Mouse (Mus musculus) hindbrain, embryonic 11.5 days (tissue): ENCODE results near the gene Mast1. TPM values are rescaled to one million over a fixed set of nuclear protein-coding genes. Genes with fewer than 3 reads are reported as not detected.

Experiments used
- ATAC-seq: fragments of 200-750 bp; cut with Nextera tagmentation; 2 replicates; pipeline ENCODE4 v1.8.0; 2017; ENCODE audit warnings: mild to moderate bottlenecking, moderate TSS enrichment, moderate library complexity; ENCODE audit not compliant: low FRiP score
- DNase-seq: peaks from one replicate; pipeline ENCODE4 v3.0.0-alpha.2; 2015; ENCODE audit warnings: low spot score
- H3K27ac ChIP-seq: fragments of 300-500 bp; sonication (generic); 2 replicates; pipeline ENCODE4 v1.5.1; 2014; ENCODE audit warnings: mild to moderate bottlenecking, low read depth, low read length
- H3K27me3 ChIP-seq: fragments of 300-500 bp; sonication (generic); 2 replicates; pipeline ENCODE4 v1.6.1; 2014; ENCODE audit warnings: mild to moderate bottlenecking, low read length, moderate library complexity, mixed read lengths; ENCODE audit not compliant: control insufficient read depth, insufficient read depth
- H3K36me3 ChIP-seq: fragments of 300-500 bp; sonication (generic); 2 replicates; pipeline ENCODE4 v1.6.1; 2014; ENCODE audit warnings: mild to moderate bottlenecking, low read length, moderate library complexity, mixed read lengths; ENCODE audit not compliant: control insufficient read depth, insufficient read depth
- H3K4me1 ChIP-seq: fragments of 300-500 bp; sonication (generic); replicated peaks from 2 replicates; pipeline ENCODE4 v1.6.1; 2014; ENCODE audit warnings: low read length, mixed read lengths; ENCODE audit not compliant: control insufficient read depth, insufficient read depth
- H3K4me2 ChIP-seq: fragments of 300-500 bp; sonication (generic); replicated peaks from 2 replicates; pipeline ENCODE4 v1.6.1; 2014; ENCODE audit warnings: mild to moderate bottlenecking, low read depth, low read length
- H3K4me3 ChIP-seq: fragments of 300-500 bp; sonication (generic); 2 replicates; pipeline ENCODE4 v1.5.1; 2014; ENCODE audit warnings: low read depth, low read length
- H3K9ac ChIP-seq: fragments of 300-500 bp; sonication (generic); 2 replicates; pipeline ENCODE4 v1.6.1; 2014; ENCODE audit warnings: low read depth, low read length
- H3K9me3 ChIP-seq: fragments of 300-500 bp; sonication (generic); 2 replicates; pipeline ENCODE4 v1.6.1; 2016; ENCODE audit warnings: low read length; ENCODE audit not compliant: control insufficient read depth
- WGBS: fragments of 180-500 bp; shearing (Covaris S2); extraction: QIAGEN DNeasy Blood & Tissue Kit; methylation state at CpG from one replicate; pipeline ENCODE4 v1.1.7; 2014; 5-methylcytosine and 5-hydroxymethylcytosine counted together
- polyA plus RNA-seq: library from polyadenylated mRNA; unstranded; fragments of >200 nt; fragmentation: Nextera tagmentation; extraction: Ambion mirVana; gene quantifications from 2 replicates; pipeline ENCODE4 v1.2.1, GENCODE M21; 2014

Mast1 gene
- polyA plus RNA-seq, 1 experiment from 2014 or later, result 11.4 TPM

DNA sequence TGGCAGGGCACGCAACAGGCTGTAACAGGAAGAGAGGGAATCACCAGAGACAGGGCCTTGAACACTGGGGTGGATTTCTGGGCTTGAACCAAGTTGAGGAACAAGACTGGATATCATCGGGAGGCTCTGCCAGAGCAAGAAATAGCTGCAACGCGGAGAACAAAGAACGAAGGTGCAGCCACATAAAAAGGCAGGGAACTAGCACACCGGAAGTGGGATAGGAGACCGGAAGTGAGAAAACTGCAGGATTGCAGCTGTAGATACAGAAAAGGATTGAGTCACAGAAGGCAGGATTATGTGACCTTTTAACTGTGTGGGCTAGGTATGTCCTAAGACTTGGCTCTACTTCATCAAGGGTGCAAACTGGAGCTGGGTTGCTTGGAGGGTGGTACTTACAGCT is 32.8 kb downstream of the Mast1 start:
- WGBS, result 94% methylated on average over 7 of the region's 7 CpGs
- ATAC-seq, result no peak

DNA sequence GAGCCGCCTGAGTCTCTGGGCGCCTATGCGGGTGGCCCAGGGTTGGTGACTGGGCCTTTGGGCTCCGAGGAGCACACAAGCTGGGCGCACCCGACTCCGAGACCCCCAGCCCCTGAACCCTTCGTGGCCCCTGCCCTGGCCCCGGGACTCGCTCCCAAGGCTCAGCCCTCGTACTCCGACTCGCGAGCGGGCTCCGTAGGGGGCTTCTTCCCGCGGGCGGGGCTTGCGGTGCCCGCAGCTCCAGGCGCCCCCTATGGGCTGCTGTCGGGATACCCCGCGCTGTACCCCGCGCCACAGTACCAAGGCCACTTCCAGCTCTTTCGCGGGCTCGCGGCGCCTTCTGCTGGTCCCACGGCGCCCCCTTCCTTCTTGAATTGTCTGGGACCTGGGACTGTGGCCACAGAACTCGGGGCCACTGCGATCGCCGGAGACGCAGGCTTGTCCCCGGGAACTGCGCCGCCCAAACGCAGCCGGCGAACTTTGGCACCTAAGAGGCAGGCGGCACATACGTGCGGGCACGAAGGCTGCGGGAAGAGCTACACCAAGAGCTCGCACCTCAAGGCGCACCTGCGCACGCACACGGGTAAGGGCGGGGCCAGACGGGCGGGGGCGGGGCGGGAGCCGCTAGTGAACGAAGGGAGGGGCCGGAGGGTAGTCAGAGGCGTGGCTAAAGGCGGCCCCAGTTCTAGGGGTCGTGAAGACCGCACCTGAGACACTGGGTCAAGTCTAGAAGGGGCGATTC is 34.1 kb downstream of the Mast1 start:
- Histone ChIP-seq H3K4me2 (peak overlapping the region; percentile 94), H3K27ac (0 out of 2 replicates have a peak overlapping the region, but pooled peaks have one; percentile 30), H3K9ac (peak overlapping the region; percentile 68), H3K9me3 (no peaks in the 10 kb centered on the region), H3K4me1 (0 out of 2 replicates have a peak, but pooled peaks cover 2% of the 10 kb centered on the region), H3K36me3 (no peaks in the 10 kb centered on the region), H3K27me3 (peaks cover 6% of the 10 kb centered on the region), H3K4me3 (peak overlapping the region; percentile 52)
- peak; percentile 88 for ATAC-seq
- WGBS, result under 1% methylated on average over 67 of the region's 68 CpGs
- DNase-seq, result peak; percentile 93

More for the DNA sequence above, 32.8 kb downstream of the Mast1 start:
- no peak for DNase-seq
- no peak overlapping the region for H3K4me2 ChIP-seq
- H3K9ac ChIP-seq, result no peak overlapping the region
- H3K4me3 ChIP-seq, result no peak overlapping the region
- H3K9me3 ChIP-seq, result no peaks in the 10 kb centered on the region
- no peaks in the 10 kb centered on the region for H3K36me3 ChIP-seq
- H3K4me1 ChIP-seq, result 0 out of 2 replicates have a peak, but pooled peaks cover 5% of the 10 kb centered on the region
- peaks cover 10% of the 10 kb centered on the region for H3K27me3 ChIP-seq
- H3K27ac ChIP-seq, result no peak overlapping the region

DNA sequence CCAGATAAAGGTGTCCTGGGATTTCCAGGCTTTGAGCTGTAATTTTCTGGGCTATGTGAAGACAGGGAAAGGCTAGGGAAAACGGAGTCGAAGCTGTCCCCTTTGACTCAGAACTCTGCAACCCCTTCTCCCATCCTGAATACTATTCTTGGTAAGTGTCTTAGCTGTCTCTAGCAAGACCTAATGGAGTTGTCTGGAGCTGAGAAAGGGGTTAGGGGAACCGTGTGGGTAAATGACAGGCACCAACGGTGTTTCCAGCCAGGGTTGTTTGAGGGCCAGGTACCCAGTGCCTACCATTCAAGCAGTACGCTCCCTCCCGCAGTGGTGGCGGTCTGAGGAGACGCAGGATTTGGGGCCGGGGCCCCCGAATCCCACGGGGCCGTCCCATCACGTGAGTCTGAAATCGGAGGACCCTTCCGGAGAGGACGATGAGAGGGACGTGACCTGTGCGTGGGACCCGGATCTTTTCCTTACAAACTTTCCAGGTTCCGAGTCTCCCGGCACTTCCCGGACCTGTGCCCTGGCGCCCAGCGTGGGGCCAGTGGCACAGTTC is 34.7 kb downstream of the Mast1 start:
- ATAC-seq, result peak; percentile 39; the same call in 1 of the 2 replicates
- H3K27ac ChIP-seq, result 0 out of 2 replicates have a peak overlapping the region, but pooled peaks have one; percentile 30

GRCm38 (mm10) chr8:84901752-84902151 is 35.4 kb downstream of the Mast1 start, which contains the start of gene Klf1:
Gene Klf1 (plus strand): TSS chr8:84901928.
- no peaks in the 10 kb centered on the region for H3K9me3 ChIP-seq
- no peaks in the 10 kb centered on the region for H3K36me3 ChIP-seq
- H3K4me3 ChIP-seq, result peak within 1 kb of the TSS; percentile 52
- H3K27me3 ChIP-seq, result peaks cover 6% of the 10 kb centered on the region
- peak within 1 kb of the TSS; percentile 68 for H3K9ac ChIP-seq
- 0 out of 2 replicates have a peak within 1 kb of the TSS, but pooled peaks have one; percentile 30 for H3K27ac ChIP-seq
- WGBS, result 75% methylated on average over 3 of the region's 3 CpGs
- no peak for DNase-seq
- 0 out of 2 replicates have a peak, but pooled peaks cover 2% of the 10 kb centered on the region for H3K4me1 ChIP-seq
- peak within 1 kb of the TSS; percentile 94 for H3K4me2 ChIP-seq
- ATAC-seq, result no peak

More for the DNA sequence above, 34.7 kb downstream of the Mast1 start:
- peak overlapping the region; percentile 52 for H3K4me3 ChIP-seq
- H3K9ac ChIP-seq, result peak overlapping the region; percentile 68
- 0 out of 2 replicates have a peak, but pooled peaks cover 2% of the 10 kb centered on the region for H3K4me1 ChIP-seq
- no peaks in the 10 kb centered on the region for H3K36me3 ChIP-seq
- no peaks in the 10 kb centered on the region for H3K9me3 ChIP-seq
- H3K4me2 ChIP-seq, result peak overlapping the region; percentile 94
- DNase-seq, result no peak
- peaks cover 6% of the 10 kb centered on the region for H3K27me3 ChIP-seq
- WGBS, result 4% methylated on average over 24 of the region's 24 CpGs

DNA sequence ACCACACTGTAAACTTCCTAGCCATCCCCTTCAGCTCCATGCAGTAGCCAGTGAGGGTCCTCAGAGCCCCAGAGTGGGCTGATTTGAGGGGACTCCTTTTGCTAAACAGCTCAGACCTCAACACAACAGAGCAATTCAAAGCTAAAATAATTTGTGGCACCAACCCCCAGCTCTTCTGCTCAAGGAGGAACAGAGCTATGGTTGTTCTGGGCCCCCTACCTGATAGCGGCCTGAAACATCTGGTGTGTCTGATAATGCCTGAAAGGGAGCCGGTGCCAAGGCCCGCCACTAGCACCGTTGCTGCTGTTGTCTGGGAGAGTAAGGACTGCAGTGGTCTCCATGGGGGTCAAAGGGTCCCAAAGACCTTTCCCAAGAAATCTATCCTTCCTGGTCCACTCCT is 36.1 kb downstream of the Mast1 start:
- H3K36me3 ChIP-seq, result no peaks in the 10 kb centered on the region
- no peak for ATAC-seq
- 0 out of 2 replicates have a peak, but pooled peaks cover 2% of the 10 kb centered on the region for H3K4me1 ChIP-seq
- H3K4me3 ChIP-seq, result no peak overlapping the region
- no peak overlapping the region for H3K9ac ChIP-seq
- H3K27me3 ChIP-seq, result peaks cover 6% of the 10 kb centered on the region
- H3K27ac ChIP-seq, result no peak overlapping the region
- H3K4me2 ChIP-seq, result no peak overlapping the region
- 65% methylated on average over 4 of the region's 4 CpGs for WGBS
- H3K9me3 ChIP-seq, result no peaks in the 10 kb centered on the region
- DNase-seq, result no peak

DNA sequence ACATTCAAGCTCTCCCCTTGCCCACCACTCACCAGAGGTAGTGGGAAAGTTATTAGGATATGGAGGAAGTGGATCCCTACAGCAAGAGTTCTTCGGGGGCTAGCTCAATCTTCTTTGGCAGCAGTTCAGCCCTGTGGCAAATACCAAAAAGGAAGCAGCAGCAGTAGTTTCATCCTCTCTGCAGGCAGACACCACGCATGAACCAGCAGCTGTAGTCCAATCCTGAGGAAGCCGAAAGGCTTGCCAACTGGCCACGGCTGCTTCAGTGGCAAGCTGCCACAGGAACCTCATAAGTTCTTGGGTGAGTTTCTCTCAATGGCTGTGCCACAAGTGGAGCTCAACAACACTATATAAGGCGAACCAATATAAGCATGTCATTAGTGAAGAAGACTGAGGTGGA is 41.2 kb downstream of the Mast1 start:
- H3K4me3 ChIP-seq, result no peak overlapping the region
- no peak overlapping the region for H3K4me2 ChIP-seq
- no peaks in the 10 kb centered on the region for H3K27me3 ChIP-seq
- no peak overlapping the region for H3K9ac ChIP-seq
- H3K36me3 ChIP-seq, result peaks cover under 1% of the 10 kb centered on the region; the same call in 1 of the 2 replicates
- WGBS, result 90% methylated on average over 5 of the region's 5 CpGs
- no peaks in the 10 kb centered on the region for H3K9me3 ChIP-seq
- DNase-seq (no peak), ATAC-seq (no peak)
- no peaks in the 10 kb centered on the region for H3K4me1 ChIP-seq
- H3K27ac ChIP-seq, result no peak overlapping the region

DNA sequence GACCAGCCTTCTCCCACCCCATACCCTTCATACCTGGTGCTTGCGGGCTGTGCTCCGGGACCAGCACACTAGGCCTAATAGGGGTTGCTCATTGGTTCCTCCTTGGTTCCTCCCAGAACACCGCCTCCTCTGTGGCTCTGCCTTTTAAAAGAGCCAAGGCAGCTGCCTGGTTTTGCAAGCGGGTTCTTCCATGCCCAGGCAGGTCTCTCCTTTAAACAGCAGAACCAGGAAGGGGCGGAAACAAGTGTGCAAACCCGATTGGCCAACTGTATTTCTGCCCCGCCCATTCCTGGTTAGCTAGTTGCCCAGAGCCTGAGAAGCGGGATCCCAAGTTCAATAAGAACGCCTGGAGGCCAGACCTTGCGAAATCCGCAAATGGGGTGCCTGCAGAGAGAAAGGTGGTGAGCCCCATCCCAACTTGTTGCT is 43.4 kb downstream of the Mast1 start, which contains the start of gene Gcdh:
Gene Gcdh (minus strand): TSS at position 213 of the 426 bp plus-strand sequence.
- DNase-seq (peak; percentile 89), ATAC-seq (peak; percentile 95)
- no peaks in the 10 kb centered on the region for H3K27me3 ChIP-seq
- peak within 1 kb of the TSS; percentile 53 for H3K4me2 ChIP-seq
- H3K4me3 ChIP-seq, result peak within 1 kb of the TSS; percentile 72
- H3K9ac ChIP-seq, result peak within 1 kb of the TSS; percentile 72
- no peaks in the 10 kb centered on the region for H3K9me3 ChIP-seq
- H3K27ac ChIP-seq, result no peak within 1 kb of the TSS
- peaks cover 4% of the 10 kb centered on the region; the same call in 1 of the 2 replicates for H3K36me3 ChIP-seq
- H3K4me1 ChIP-seq, result no peaks in the 10 kb centered on the region
- 0% methylated on average over 11 of the region's 11 CpGs for WGBS

- DNase-seq, result no peak
- Histone ChIP-seq H3K27me3 (no peaks in the 10 kb centered on the region), H3K4me3 (peak overlapping the region; percentile 72), H3K36me3 (peaks cover 4% of the 10 kb centered on the region; the same call in 1 of the 2 replicates), H3K4me1 (no peaks in the 10 kb centered on the region), H3K4me2 (peak overlapping the region; percentile 53), H3K27ac (no peak overlapping the region), H3K9ac (peak overlapping the region; percentile 72), H3K9me3 (no peaks in the 10 kb centered on the region)
- WGBS, result 13% methylated on average over 31 of the region's 31 CpGs
- peak; percentile 62; the same call in 1 of the 2 replicates for ATAC-seq
These were observed 44.0 kb downstream of the Mast1 start for GRCm38 (mm10) chr8:84892993-84893708.
